Mouse (Mus musculus): ENCODE data around the gene Ylpm1.

DNA sequence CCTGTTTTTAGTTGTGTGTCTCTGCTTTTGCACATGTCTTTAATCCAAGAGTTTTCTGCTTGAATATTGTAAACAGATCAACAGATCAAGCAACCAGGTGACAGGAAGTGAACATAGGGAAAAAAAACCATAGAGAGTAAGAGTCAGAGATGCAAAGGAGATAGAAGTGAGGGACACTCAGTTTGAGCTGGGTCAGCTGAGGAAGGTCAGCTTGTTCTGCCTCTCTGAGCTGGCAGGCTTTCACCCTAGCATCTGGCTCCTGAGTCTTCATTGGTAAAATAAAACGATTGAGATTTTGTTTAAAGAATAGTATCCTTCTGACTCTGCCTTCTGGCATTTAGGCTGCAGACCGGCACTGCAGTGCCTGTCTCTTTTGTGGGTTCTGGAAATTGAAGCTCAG, 14.4 kb downstream of the Ylpm1 start:
- no peak for TF ChIP-seq EP300 (IDR thresholded peaks at IDR 0.05; ENCODE audit: low read depth)
- no peak for TF ChIP-seq CTCF (IDR thresholded peaks at IDR 0.05; ENCODE audit: low read depth)
